Mouse (Mus musculus) spleen, postnatal 14 days (tissue): ENCODE data around the gene Ssr1.

ENCODE experiments used
- DNase-seq, 2 experiments: peaks; one replicate each; pipeline ENCODE4 v3.0.0; 2021 to 2022; ENCODE audit warnings: low spot score in 2 of 2

Ssr1 gene

DNA sequence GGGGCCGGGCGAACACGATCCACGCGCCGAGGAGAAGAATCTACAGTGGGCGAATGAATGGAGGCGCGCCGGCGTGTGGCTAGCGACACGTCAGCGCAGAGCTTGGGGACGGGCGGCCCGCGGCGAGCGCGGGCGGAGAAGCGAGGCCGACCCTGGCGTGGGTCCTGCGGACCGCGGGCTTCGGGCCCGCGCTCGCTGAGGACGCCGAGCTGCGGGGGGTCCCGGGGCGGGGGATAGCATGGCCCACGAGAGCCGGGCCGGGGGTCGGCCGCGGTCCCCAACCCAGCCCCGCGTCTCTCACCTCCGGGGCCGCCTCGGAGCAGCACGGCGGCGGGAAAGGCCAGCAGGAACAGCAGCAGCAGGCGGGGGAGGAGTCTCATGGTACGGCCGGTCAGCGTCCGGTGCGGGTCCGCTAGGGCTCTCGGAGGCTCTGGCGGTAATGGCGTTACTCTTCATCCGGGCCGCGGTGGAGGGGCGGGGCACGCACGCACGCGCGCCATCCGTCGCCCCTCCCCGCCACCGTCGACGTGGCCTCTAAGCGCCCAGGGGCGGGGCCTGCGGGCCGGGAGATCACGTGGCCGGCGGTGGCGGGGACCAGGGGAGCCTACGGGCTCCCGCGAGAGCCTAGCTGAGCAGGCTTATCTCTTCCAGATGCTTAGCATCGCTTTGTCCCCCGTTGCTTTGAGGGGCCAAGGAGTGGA lies at the start of gene Ssr1:
Gene Ssr1, minus strand, starts transcription at position 514 of the 701 bp plus-strand sequence.
- DNase-seq: peak; percentile 93 to 96

DNA sequence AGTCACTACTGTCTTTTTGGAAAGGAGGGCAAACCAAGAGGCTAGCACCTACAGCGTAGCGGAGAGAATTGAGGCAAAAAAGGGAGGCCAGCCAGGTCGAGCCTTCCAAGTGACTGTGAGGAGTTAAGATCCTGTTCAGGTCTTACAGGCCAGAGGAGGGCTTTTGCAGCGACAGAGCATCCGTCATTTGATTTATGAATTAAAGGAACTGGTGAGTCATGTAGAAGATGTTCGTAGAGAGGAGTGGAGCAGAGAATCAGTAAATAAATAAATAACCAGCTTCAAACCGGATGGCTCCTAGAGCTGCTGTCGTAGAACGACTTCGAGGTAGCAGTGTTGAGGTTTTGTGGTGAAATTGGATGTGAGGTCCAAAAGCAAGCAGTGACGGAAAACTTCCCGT lies 43.8 kb upstream of the Ssr1 start:
- no peak for DNase-seq

DNA sequence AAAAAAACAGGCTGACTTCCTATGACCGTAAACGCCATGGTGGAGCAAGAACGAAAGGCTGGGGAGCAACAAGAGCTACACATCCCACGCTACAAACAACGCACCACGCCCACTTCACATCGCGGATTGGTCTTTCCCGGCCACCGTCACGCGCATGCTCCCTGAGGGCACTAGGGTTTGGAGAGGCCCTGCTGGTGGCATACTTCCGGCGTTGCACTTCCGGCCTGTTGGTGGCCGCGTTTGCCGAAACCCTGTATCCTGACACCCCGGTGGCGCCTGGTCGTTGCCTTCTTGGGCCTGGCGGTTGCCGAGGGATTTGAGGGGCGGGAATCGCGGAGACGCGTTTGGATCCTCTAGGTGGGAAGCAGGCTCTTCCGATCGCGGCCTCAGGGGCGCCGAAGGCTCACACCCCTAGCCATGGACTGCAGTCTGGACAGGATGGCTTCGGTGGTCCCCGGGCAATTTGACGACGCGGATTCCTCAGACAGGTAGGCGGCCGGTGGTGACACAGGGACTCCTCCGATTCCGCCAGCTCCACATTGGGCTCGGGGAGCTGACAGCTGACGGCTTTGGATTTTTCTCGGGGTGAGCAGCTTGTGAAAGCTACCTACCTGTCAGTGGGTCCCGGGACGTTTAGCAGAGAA lies 43.1 kb upstream of the Ssr1 start, which contains the start of gene Cage1:
Gene Cage1, minus strand, starts transcription at position 26 of the 644 bp plus-strand sequence.
- peak; percentile 92 to 94 for DNase-seq

DNA sequence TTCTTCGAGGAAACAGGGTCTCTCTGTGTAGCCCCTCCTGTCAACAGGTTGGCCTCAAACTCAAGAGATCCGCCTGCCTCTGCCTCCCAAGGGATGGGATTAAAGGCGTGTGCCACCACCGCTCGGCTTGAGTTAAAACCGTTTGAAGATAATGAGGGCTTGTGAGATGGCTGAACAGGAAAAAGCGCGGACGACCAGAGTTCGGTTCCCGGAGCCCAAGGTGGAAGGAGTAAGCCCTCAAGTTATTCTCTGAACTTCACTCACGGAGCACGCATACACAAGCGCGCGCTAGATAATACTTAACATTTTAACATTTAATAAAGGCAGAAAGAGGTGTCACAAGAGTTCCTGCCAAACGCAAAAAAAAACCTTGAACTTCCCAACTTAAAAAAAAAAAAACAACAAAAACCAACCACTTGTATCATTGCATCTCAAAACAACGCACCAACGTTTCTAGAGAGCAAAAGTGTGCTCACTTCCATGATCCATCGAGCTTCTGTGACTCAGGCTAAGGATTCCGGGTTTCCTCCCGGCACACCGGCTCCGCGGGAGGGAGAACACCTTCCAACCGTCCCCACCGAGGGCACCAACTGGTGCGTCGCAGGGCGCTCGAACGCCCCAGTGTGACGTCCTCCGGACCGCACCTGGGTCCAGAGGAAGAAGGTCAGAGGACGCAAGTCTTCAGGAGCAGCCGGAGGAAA lies 42.5 kb upstream of the Ssr1 start, which contains the start of gene Riok1:
Gene Riok1, plus strand, starts transcription at position 653 of the 701 bp plus-strand sequence.
- peak in 1 of 2 experiments; percentile 12 for DNase-seq

DNA sequence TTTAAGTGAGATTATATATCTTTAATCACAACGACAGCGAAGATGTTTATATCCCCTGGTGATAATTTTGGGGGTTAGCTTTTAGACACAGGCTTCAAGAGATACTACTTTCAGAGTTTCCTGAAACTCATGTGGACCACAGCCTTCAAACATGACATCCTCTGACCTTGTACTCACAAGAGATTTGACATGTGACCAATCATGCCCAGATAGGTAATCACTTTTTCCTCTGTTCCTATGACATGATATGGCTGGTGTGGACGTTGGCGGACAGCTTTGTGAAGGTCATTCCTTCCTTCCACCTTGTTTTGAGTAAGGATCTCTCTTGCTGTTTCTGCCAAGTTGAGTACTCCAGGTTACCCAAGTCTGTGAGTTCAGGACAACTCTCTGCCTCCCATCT lies 34.4 kb upstream of the Ssr1 start:
- no peak for DNase-seq

DNA sequence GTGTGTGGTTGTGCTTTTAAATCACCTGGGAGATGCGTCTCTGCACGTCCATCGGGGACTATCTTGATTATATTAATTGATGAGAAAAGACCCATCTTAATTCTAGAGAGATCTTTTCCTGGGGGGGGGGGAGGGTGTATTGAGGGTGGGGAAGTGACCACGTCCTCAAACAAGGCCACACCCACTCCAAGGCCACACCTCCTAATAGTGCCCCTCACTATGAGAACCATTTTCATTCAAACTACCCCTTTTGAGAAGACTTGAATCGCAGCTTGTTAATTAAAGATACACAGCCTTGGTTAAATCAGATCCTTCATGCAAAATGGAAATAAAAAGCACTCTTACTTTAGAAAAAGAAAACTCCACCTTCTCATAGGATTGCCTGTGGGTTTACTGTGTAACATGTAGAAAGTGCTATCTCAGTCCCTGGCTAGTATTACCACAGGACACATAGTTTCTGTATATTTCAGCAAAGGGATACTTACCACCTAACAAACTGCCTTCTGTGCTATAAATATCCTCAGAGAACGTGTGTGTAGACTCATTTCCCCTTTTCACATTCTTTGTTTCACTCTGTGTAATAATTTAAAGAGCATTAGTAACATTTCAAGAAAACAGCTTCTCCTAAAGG lies 33.7 kb upstream of the Ssr1 start:
- no peak for DNase-seq

DNA sequence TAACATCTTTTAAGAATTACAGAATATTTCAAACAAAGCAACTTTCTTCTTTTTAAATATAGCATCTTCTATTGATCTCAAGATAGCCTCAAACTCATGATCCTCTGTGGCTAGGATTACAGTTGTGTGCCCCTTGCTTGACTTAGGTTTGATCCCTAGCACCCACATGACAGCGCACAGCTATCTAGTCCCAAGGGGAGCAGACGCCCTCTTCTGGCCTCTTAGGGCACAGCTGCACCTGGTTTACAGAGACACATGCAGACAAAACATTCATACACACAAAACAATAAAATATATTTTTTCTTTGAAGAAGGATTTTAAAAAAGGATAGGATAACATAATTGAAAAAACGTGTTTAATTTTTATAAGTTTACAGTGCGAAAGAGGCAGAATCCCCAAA lies 31.9 kb upstream of the Ssr1 start:
- peak in 1 of 2 experiments; percentile 17 for DNase-seq

DNA sequence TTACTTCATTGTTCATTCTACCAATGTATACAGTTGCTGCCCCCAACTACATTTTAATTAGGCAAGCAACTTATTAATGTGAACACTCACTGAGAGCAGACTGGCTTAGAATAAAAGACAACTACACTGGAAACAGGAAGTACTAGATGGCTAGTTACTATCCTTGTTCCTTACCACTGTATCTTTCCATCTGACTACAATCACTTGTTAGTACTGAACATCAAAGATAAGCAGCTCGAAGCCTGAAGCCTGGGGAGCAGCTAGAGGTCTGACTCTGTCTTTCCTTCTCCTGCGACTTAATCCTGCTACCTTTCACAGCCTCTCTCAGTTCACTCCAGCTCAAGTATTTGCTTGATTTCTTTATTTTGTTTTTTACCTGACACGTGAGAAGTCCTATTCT lies 24.8 kb upstream of the Ssr1 start:
- no peak for DNase-seq

DNA sequence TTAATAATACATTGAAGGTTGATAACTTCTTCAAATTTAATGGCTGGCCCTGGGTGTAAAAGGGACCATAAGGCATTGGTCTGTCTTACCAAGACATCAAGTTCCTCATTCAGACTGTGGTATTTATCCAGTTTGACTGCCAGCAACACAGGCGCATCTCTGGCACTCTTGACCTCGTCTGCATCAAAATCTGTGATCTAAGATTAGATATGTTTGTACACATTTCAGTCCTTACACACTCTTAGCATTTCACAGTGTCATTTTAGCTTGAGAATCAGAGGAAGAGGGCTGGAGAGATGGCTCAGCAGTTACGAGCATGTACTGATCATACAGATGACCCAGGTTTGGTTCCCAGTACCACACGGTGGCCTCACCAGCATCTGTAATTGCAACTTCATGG lies 21.6 kb upstream of the Ssr1 start:
- no peak for DNase-seq

DNA sequence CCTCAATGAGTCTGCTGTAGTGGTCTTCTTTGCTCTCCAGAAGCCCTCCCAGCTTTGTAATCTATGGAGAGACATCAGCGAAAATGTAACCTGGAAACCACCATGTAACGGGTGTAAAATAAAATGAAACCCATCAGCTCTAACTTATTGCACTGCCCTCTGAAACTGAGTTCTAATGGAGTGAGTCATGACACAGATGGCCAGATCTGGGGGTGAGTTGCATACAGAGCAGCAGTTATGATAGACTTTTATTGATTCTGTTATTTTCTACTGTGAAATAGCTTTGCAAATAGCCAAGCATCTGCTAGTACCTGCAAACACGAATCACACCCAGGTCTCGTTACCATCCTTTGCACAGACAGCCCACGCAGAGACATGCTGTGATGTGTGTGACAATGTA lies 18.4 kb upstream of the Ssr1 start:
- no peak for DNase-seq

DNA sequence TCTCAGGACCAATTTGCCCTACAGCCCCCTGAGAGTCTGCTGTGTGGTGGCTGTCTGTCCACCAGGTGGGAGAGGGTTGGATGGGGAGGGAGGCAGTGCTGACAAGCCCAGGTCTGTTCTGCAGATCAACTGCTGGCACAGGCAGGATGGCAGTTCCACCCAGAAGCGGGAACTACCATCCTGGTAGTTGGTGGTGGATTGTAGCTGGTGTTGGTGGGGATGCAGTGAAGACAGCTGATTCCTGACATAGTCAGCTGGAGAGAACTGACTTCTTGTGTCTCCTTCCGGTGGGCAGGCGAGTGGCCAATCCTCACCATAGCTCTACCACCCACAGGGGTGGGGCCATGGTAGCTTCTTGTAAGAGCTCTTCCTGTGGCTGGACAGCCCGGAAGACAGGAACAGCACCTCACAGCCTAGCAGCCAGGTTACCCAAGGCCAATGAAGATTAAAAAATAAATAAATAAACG lies 16.5 kb upstream of the Ssr1 start:
- peak; percentile 13 to 24 for DNase-seq

DNA sequence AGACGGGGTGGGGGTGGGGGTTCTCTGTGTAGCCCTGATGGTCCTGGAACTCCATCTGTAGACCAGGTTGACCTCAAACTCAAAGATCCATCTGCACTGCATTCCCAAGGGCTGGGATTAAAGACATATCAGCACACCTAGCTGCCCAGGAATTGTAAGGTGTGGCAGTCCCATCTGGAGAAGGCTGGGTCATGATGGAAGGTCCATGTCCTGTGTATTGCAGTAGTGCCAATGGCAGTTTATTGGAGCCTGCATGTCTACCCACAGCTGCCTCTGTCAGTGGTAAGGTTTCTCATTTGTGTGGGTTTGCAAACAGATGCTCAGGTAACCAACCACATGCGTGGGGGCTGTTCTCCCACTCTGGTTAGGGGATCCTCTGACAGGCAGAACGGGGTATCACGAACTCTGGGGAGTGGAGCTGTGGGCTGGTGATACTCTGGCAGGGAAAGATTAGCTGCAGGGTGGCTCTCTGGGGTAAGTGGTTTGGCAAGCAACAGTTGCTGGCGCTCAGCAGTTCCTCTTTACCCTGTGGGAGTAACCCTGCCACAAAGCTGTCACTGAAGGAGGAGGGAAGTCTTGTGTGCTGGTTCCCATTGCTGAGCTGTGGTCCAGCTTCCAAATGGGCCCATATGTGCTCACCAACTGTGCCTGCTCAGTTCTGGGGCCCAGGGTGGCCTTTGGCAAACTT lies 15.8 kb upstream of the Ssr1 start:
- peak in 1 of 2 experiments; percentile 24 for DNase-seq

DNA sequence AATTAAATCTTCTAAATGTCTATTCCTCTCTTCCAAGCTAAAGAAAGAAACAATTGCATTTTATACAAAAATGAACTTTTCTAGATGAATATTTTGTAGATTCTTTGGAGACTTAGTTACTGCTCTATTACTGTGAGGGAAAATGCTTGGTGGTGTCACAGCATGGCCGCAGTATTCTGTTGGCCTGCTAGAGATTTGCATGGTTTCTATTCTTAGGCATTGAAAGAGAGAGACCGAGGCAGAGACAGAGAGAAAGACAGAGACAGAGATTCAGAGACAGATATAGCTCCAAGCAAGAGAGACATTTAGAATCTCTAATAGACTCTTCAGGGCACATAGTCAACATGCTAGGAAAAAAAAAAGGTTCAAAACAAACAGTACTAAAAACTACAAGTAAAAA lies 14.0 kb upstream of the Ssr1 start:
- DNase-seq: no peak

DNA sequence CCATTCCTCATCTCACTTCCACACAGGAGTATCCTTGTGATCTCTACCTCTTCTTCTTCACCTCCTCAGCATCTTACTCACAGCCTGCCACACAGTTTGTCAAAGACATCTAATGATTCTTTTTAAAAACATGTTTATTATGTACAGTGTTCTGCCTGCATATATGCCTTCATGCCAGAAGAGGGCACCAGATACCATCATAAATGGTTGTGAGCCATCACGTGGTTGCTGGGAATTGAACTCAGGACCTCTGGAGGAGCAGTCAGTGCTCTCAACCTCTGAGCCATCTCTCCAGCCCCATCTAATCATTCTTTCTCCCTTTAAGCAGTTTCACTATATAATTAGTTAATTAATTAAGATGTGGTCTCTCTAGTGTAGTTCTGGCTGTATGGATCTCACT lies 8.4 kb upstream of the Ssr1 start:
- DNase-seq: no peak

DNA sequence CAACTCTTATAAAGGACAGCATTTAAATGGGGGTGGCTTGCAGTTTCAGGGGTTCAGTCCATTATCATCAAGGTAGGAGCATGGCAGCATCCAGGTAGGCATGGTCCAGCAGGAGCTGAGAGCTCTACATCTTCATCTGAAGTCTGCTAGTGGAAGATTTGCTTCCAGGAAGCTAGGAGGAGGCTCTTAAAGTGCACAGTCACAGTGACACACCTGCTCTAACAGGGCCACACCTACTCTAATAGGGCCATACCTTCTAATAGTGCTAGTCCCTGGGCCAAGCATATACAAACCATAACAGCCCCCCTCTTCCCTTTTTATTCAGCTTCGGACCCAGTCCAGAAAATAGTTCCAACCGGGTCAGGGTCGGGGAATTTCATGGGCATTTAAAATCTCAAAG lies 5.7 kb upstream of the Ssr1 start:
- DNase-seq: no peak

DNA sequence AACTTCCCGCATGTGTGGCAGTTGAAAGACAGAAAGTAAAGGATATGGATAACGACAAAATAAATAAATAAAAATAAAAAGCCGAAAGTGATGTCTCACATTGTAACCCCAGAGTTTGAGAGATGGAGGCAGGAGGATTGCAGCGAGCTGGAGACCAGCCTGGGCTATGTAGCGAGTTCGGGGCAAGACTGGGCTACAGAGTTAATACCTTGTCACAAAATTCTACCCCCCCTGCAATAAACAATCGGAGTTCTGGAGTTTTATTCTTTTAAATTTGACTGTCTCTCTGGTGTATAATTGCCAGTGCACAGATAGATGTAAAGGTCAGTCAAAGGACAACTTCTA lies 360 bp upstream of the Ssr1 start:
- DNase-seq: no peak

DNA sequence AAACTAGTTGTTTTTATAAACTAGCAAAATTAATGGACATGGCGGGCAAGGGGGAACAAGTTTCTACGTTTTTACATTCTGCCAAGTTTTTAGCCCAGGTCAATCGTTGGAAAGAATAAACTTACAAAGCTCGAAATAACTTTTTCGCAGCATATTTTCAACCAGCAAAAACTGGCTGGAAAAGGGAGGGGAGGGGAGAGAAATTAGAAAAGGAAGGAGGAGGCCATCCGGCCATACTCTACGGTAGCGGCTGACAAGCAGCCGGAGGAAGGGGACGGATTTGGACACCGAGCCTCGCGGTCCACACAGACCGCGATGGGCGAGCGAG lies 677 bp downstream of the Ssr1 start:
- no peak for DNase-seq

DNA sequence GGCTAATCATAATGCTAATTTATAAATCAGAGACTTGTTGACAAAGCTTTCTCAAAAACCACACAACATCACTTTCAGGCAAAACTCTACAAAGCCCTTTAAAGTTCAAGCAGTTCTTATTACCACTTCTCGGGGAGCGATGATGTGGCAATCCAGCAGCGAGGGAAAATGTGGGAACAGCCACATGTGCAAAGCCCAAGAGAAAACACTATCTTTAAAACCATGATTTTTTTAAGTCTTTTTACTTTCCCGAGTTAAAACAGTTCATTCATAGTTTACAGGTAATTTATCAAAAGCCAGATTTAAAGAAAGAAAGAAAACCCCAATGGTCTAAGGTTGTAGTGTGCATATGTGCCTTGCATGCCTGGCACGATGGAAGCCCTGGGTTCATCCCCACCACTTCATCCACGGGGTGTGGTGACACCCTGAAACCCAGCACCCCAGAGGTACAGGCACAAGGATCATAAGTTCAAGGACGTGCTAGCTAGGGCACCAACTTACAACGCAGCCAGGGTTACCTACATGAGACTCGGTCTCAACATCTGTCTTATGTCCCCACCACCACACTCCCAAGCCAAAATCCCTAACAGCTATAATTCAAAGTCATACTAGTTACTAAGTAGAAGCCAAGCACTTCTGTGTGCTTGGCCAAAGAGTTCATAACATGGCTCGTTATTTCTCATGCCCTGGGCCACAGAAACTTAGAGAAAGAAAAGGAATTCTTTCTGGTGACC lies 1.2 kb downstream of the Ssr1 start:
- DNase-seq: no peak

DNA sequence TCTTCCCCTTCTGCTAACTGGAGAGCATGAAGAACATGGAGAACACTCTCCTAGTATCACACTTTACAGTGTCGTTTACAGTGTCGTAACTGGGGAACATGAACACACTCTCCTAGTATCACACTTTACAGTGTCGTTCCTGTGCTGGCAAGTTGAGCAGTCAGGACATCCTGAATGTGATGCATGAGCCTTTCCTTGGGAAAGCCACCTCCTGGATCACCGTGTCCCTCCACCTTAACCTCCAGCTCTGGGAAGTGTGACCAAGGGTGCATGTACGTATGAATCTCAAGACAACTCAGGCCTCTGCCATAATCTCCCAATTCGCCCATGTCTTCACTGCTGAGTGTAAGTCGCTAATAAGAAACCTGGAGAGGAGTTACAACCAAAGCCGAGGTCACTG lies 4.3 kb downstream of the Ssr1 start:
- no peak for DNase-seq

DNA sequence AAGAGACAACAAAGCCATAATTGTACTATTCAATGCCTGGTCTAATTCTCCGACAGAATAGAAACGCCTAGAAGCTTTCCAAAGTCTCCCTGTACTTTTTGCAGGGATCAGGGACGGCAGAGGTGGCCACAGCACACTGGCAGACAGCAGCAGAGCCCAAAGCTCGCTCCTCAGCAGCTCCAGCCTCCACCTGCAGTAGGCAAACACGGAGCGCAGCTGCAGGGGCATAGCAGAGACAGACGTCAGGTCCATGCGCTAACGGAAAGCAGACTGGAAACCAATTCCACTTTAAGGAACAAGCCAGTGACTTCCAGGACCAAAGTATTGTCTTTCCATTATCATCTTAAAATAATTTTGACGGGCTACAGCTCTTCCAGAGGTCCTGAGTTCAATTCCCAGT lies 7.9 kb downstream of the Ssr1 start:
- no peak for DNase-seq

DNA sequence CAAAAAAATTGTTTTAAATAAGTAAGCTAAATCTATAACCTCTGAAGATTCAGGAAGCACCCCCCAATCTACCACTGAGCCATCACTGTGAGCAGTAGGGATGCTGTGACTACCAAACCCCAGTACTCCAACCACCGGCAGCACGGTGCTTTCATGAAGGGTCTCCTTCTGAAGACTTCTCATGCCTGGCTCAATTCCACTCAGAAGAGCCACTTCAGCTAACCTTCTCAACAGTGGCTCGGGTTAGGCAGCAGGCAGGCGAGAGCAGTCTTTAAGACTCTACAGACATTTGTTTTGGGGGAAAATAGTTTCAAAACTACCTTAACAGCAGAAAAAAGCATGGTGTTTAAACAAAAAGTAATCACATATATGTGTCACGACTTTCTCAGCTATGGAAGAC lies 13.0 kb downstream of the Ssr1 start:
- no peak for DNase-seq
